Mouse (Mus musculus) intestine, embryonic 15.5 days (tissue): ENCODE measurements around the gene Rpl38. TPM values are rescaled to one million over a fixed set of nuclear protein-coding genes. Genes with fewer than 3 reads are reported as not detected.

Experiments
- ATAC-seq: fragments of 200-750 bp; cut with Nextera tagmentation; 2 replicates; pipeline ENCODE4 v1.8.0; 2017; ENCODE audit warnings: moderate TSS enrichment, moderate library complexity
- H3K27ac ChIP-seq: fragments of 300-500 bp; sonication (generic); 2 replicates; pipeline ENCODE4 v1.5.1; 2015; ENCODE audit warnings: mild to moderate bottlenecking, inconsistent platforms
- H3K27me3 ChIP-seq: fragments of 300-500 bp; sonication (generic); replicated peaks from 2 replicates; pipeline ENCODE4 v1.6.1; 2015; ENCODE audit warnings: inconsistent platforms
- H3K36me3 ChIP-seq: fragments of 300-500 bp; sonication (generic); 2 replicates; pipeline ENCODE4 v1.6.1; 2015; ENCODE audit warnings: inconsistent platforms
- H3K4me1 ChIP-seq: fragments of 300-500 bp; sonication (generic); replicated peaks from 2 replicates; pipeline ENCODE4 v1.6.1; 2015; ENCODE audit warnings: inconsistent platforms
- H3K4me2 ChIP-seq: fragments of 300-500 bp; sonication (generic); replicated peaks from 2 replicates; pipeline ENCODE4 v1.6.1; 2015; ENCODE audit warnings: mild to moderate bottlenecking, inconsistent platforms
- H3K4me3 ChIP-seq: fragments of 300-500 bp; sonication (generic); replicated peaks from 2 replicates; pipeline ENCODE4 v1.5.1; 2015; ENCODE audit warnings: inconsistent platforms
- H3K9ac ChIP-seq: fragments of 300-500 bp; sonication (generic); 2 replicates; pipeline ENCODE4 v1.6.1; 2015; ENCODE audit warnings: inconsistent platforms
- H3K9me3 ChIP-seq: fragments of 300-500 bp; sonication (generic); 2 replicates; pipeline ENCODE4 v1.6.1; 2016; ENCODE audit warnings: inconsistent platforms
- WGBS: fragments of 180-500 bp; shearing (Covaris S2); methylation state at CpG from one replicate; pipeline ENCODE4 v1.1.7; 2015; 5-methylcytosine and 5-hydroxymethylcytosine counted together
- polyA plus RNA-seq: library from polyadenylated mRNA; unstranded; fragments of >200 nt; fragmentation: Nextera tagmentation; extraction: Ambion mirVana; gene quantifications from 2 replicates; pipeline ENCODE4 v1.2.1, GENCODE M21; 2015

The Rpl38 gene
- polyA plus RNA-seq, 1 experiment from 2014 or later = 1,145 TPM

- no peak overlapping the region for H3K4me2 ChIP-seq
- ATAC-seq = peak; percentile 35
- 72% methylated on average over 20 of the region's 20 CpGs for whole genome bisulfite sequencing
- no peaks in the 10 kb centered on the region for H3K27me3 ChIP-seq
- H3K4me1 ChIP-seq = peaks cover 34% of the 10 kb centered on the region
- H3K36me3 ChIP-seq = no peaks in the 10 kb centered on the region
- no peaks in the 10 kb centered on the region for H3K9me3 ChIP-seq
- no peak overlapping the region for H3K9ac ChIP-seq
- no peak overlapping the region for H3K4me3 ChIP-seq
- H3K27ac ChIP-seq = no peak overlapping the region
Measured at GRCm38 (mm10) chr11:114683722-114684621, 15.6 kb downstream of the Rpl38 start.

- ATAC-seq = peak; percentile 19; the same call in 1 of the 2 replicates
- 69% methylated on average over 14 of the region's 14 CpGs for WGBS
- H3K36me3 ChIP-seq = no peaks in the 10 kb centered on the region
- H3K4me1 ChIP-seq = peaks cover 26% of the 10 kb centered on the region
- no peak overlapping the region for H3K4me3 ChIP-seq
- no peak overlapping the region for H3K9ac ChIP-seq
- no peak overlapping the region for H3K4me2 ChIP-seq
- H3K27ac ChIP-seq = no peak overlapping the region
- H3K27me3 ChIP-seq = no peaks in the 10 kb centered on the region
- H3K9me3 ChIP-seq = no peaks in the 10 kb centered on the region
Measured at GRCm38 (mm10) chr11:114684627-114685373, 16.5 kb downstream of the Rpl38 start.

- no peaks in the 10 kb centered on the region for H3K27me3 ChIP-seq
- H3K36me3 ChIP-seq = no peaks in the 10 kb centered on the region
- no peak overlapping the region for H3K4me3 ChIP-seq
- no peaks in the 10 kb centered on the region for H3K9me3 ChIP-seq
- no peak overlapping the region for H3K9ac ChIP-seq
- peaks cover 18% of the 10 kb centered on the region; the same call in 1 of the 2 replicates for H3K4me1 ChIP-seq
- WGBS = 84% methylated on average over 9 of the region's 9 CpGs
- H3K4me2 ChIP-seq = no peak overlapping the region
- ATAC-seq = no peak
- no peak overlapping the region for H3K27ac ChIP-seq
Measured at GRCm38 (mm10) chr11:114685526-114686040, 17.3 kb downstream of the Rpl38 start.

GRCm38 (mm10) chr11:114686221-114686959 is 18.1 kb downstream of the Rpl38 start:
- H3K27me3 ChIP-seq = no peaks in the 10 kb centered on the region
- no peak for ATAC-seq
- no peak overlapping the region for H3K27ac ChIP-seq
- H3K36me3 ChIP-seq = no peaks in the 10 kb centered on the region
- H3K4me3 ChIP-seq = no peak overlapping the region
- 89% methylated on average over 16 of the region's 16 CpGs for WGBS
- no peaks in the 10 kb centered on the region for H3K9me3 ChIP-seq
- peaks cover 15% of the 10 kb centered on the region; the same call in 1 of the 2 replicates for H3K4me1 ChIP-seq
- H3K4me2 ChIP-seq = no peak overlapping the region
- H3K9ac ChIP-seq = no peak overlapping the region

GRCm38 (mm10) chr11:114687574-114688188 is 19.4 kb downstream of the Rpl38 start:
- Histone ChIP-seq H3K4me3 (no peak overlapping the region), H3K4me2 (no peak overlapping the region), H3K4me1 (peaks cover 15% of the 10 kb centered on the region; the same call in 1 of the 2 replicates), H3K27ac (no peak overlapping the region), H3K36me3 (no peaks in the 10 kb centered on the region), H3K9ac (no peak overlapping the region), H3K27me3 (no peaks in the 10 kb centered on the region), H3K9me3 (no peaks in the 10 kb centered on the region)
- peak; percentile 27; the same call in 1 of the 2 replicates for ATAC-seq
- 33% methylated on average over 9 of the region's 10 CpGs for WGBS

GRCm38 (mm10) chr11:114688729-114689128 is 20.4 kb downstream of the Rpl38 start:
- H3K36me3 ChIP-seq = no peaks in the 10 kb centered on the region
- no peak overlapping the region for H3K4me3 ChIP-seq
- peaks cover 15% of the 10 kb centered on the region; the same call in 1 of the 2 replicates for H3K4me1 ChIP-seq
- WGBS = 85% methylated on average over 3 of the region's 3 CpGs
- H3K27ac ChIP-seq = no peak overlapping the region
- H3K9ac ChIP-seq = no peak overlapping the region
- H3K27me3 ChIP-seq = no peaks in the 10 kb centered on the region
- no peaks in the 10 kb centered on the region for H3K9me3 ChIP-seq
- no peak for ATAC-seq
- no peak overlapping the region for H3K4me2 ChIP-seq

GRCm38 (mm10) chr11:114690192-114690591 is 21.9 kb downstream of the Rpl38 start:
- H3K27me3 ChIP-seq = no peaks in the 10 kb centered on the region
- H3K4me1 ChIP-seq = peaks cover 4% of the 10 kb centered on the region; the same call in 1 of the 2 replicates
- no peak for ATAC-seq
- no peak overlapping the region for H3K9ac ChIP-seq
- WGBS = 89% methylated on average over 15 of the region's 15 CpGs
- no peaks in the 10 kb centered on the region for H3K36me3 ChIP-seq
- H3K27ac ChIP-seq = no peak overlapping the region
- no peak overlapping the region for H3K4me2 ChIP-seq
- H3K9me3 ChIP-seq = no peaks in the 10 kb centered on the region
- no peak overlapping the region for H3K4me3 ChIP-seq

- no peak overlapping the region for H3K4me2 ChIP-seq
- 63% methylated on average over 6 of the region's 6 CpGs for WGBS
- H3K9ac ChIP-seq = no peak overlapping the region
- H3K27me3 ChIP-seq = no peaks in the 10 kb centered on the region
- ATAC-seq = no peak
- H3K27ac ChIP-seq = no peak overlapping the region
- H3K4me1 ChIP-seq = 0 out of 2 replicates have a peak, but pooled peaks cover 4% of the 10 kb centered on the region
- H3K9me3 ChIP-seq = no peaks in the 10 kb centered on the region
- no peak overlapping the region for H3K4me3 ChIP-seq
- H3K36me3 ChIP-seq = no peaks in the 10 kb centered on the region
Measured at GRCm38 (mm10) chr11:114691454-114692182, 23.3 kb downstream of the Rpl38 start.

- Histone ChIP-seq H3K4me1 (0 out of 2 replicates have a peak, but pooled peaks cover 4% of the 10 kb centered on the region), H3K36me3 (no peaks in the 10 kb centered on the region), H3K27me3 (no peaks in the 10 kb centered on the region), H3K4me3 (no peak overlapping the region), H3K9ac (no peak overlapping the region), H3K9me3 (no peaks in the 10 kb centered on the region), H3K4me2 (no peak overlapping the region), H3K27ac (no peak overlapping the region)
- WGBS = 57% methylated on average over 7 of the region's 7 CpGs
- no peak for ATAC-seq
Measured at GRCm38 (mm10) chr11:114692601-114693000, 24.3 kb downstream of the Rpl38 start.

GRCm38 (mm10) chr11:114693456-114693855 is 25.1 kb downstream of the Rpl38 start:
- H3K9ac ChIP-seq = no peak overlapping the region
- no peaks in the 10 kb centered on the region for H3K27me3 ChIP-seq
- H3K4me1 ChIP-seq = no peaks in the 10 kb centered on the region
- 88% methylated on average over 6 of the region's 6 CpGs for WGBS
- no peak for ATAC-seq
- H3K36me3 ChIP-seq = no peaks in the 10 kb centered on the region
- H3K27ac ChIP-seq = no peak overlapping the region
- no peak overlapping the region for H3K4me3 ChIP-seq
- no peaks in the 10 kb centered on the region for H3K9me3 ChIP-seq
- no peak overlapping the region for H3K4me2 ChIP-seq

- Histone ChIP-seq H3K36me3 (no peaks in the 10 kb centered on the region), H3K27ac (no peak overlapping the region), H3K27me3 (no peaks in the 10 kb centered on the region), H3K9me3 (no peaks in the 10 kb centered on the region), H3K4me1 (no peaks in the 10 kb centered on the region), H3K4me2 (no peak overlapping the region), H3K4me3 (no peak overlapping the region), H3K9ac (no peak overlapping the region)
- 75% methylated on average over 2 of the region's 2 CpGs for WGBS
- no peak for ATAC-seq
Measured at GRCm38 (mm10) chr11:114694451-114694850, 26.1 kb downstream of the Rpl38 start.
